Mouse (Mus musculus): ENCODE data around the gene Mroh2a.

The Mroh2a gene

GRCm38 (mm10) chr1:88258361-88258760 is 31.6 kb downstream of the Mroh2a start:
- DNase-seq (ENCODE audit: low read depth in 2 of 2, low spot score in 2 of 2) = no peak

GRCm38 (mm10) chr1:88258881-88259642 is 32.3 kb downstream of the Mroh2a start:
- no peak for DNase-seq (ENCODE audit: low read depth in 2 of 2, low spot score in 2 of 2)

- no peak for DNase-seq (ENCODE audit: low read depth in 2 of 2, low spot score in 2 of 2)
Measured at GRCm38 (mm10) chr1:88259643-88260024, 32.8 kb downstream of the Mroh2a start.

GRCm38 (mm10) chr1:88260114-88260513 is 33.3 kb downstream of the Mroh2a start:
- no peak for DNase-seq (ENCODE audit: low read depth in 2 of 2, low spot score in 2 of 2)

- DNase-seq (ENCODE audit: low read depth in 2 of 2, low spot score in 2 of 2) = no peak
Measured at GRCm38 (mm10) chr1:88260604-88261377, 34.0 kb downstream of the Mroh2a start.

GRCm38 (mm10) chr1:88261706-88262105 is 34.9 kb downstream of the Mroh2a start:
- no peak for DNase-seq (ENCODE audit: low read depth in 2 of 2, low spot score in 2 of 2)

GRCm38 (mm10) chr1:88262255-88262654 is 35.5 kb downstream of the Mroh2a start:
- DNase-seq (ENCODE audit: low read depth in 2 of 2, low spot score in 2 of 2) = no peak

GRCm38 (mm10) chr1:88262961-88263360 is 36.2 kb downstream of the Mroh2a start:
- DNase-seq (ENCODE audit: low read depth in 2 of 2, low spot score in 2 of 2) = no peak

- DNase-seq (ENCODE audit: low read depth in 2 of 2, low spot score in 2 of 2) = no peak
Measured at GRCm38 (mm10) chr1:88263778-88264177, 37.0 kb downstream of the Mroh2a start.

GRCm38 (mm10) chr1:88264237-88264868 is 37.6 kb downstream of the Mroh2a start:
- DNase-seq (ENCODE audit: low read depth in 2 of 2, low spot score in 2 of 2) = no peak

GRCm38 (mm10) chr1:88264869-88265240 is 38.1 kb downstream of the Mroh2a start:
- DNase-seq (ENCODE audit: low read depth in 2 of 2, low spot score in 2 of 2) = no peak

GRCm38 (mm10) chr1:88266123-88266522 is 39.3 kb downstream of the Mroh2a start:
- DNase-seq (ENCODE audit: low read depth in 2 of 2, low spot score in 2 of 2) = no peak

- DNase-seq (ENCODE audit: low read depth in 2 of 2, low spot score in 2 of 2) = no peak
Measured at GRCm38 (mm10) chr1:88267489-88267888, 40.7 kb downstream of the Mroh2a start.

- DNase-seq (ENCODE audit: low read depth in 2 of 2, low spot score in 2 of 2) = no peak
Measured at GRCm38 (mm10) chr1:88268070-88268469, 41.3 kb downstream of the Mroh2a start.

GRCm38 (mm10) chr1:88269539-88270309 is 42.9 kb downstream of the Mroh2a start:
- no peak for DNase-seq (ENCODE audit: low read depth in 2 of 2, low spot score in 2 of 2)

- DNase-seq (ENCODE audit: low read depth in 2 of 2, low spot score in 2 of 2) = no peak
Measured at GRCm38 (mm10) chr1:88272851-88273250, 46.1 kb downstream of the Mroh2a start.

GRCm38 (mm10) chr1:88273326-88273725 is 46.5 kb downstream of the Mroh2a start:
- no peak for DNase-seq (ENCODE audit: low read depth in 2 of 2, low spot score in 2 of 2)

- no peak for DNase-seq (ENCODE audit: low read depth in 2 of 2, low spot score in 2 of 2)
Measured at GRCm38 (mm10) chr1:88273832-88274231, 47.0 kb downstream of the Mroh2a start.

GRCm38 (mm10) chr1:88274371-88275077 is 47.7 kb downstream of the Mroh2a start:
- DNase-seq (ENCODE audit: low read depth in 2 of 2, low spot score in 2 of 2) = no peak

- no peak for DNase-seq (ENCODE audit: low read depth in 2 of 2, low spot score in 2 of 2)
Measured at GRCm38 (mm10) chr1:88275078-88275680, 48.4 kb downstream of the Mroh2a start.

All from CD8-positive naive resting alpha-beta T cell, adult 2 months (primary cell).